Mouse (Mus musculus): ENCODE data around the gene Phf5a.

- TF ChIP-seq CTCF (IDR thresholded peaks at IDR 0.05; ENCODE audit: low read depth, low read length) (no peak), TAL1 (conservative IDR thresholded peaks at IDR 0.05; ENCODE audit: low read depth, low read length) (no peak), GATA1 (IDR thresholded peaks at IDR 0.05; ENCODE audit: borderline replicate concordance, low read length) (no peak)
Observed at GRCm38 (mm10) chr15:81814716-81815370, 56.9 kb downstream of the Phf5a start.
